Mouse (Mus musculus) kidney, postnatal 4 days (tissue): ENCODE results near the gene Il20rb.

Experiments
- DNase-seq, 2 experiments: peaks; one replicate each; pipeline ENCODE4 v3.0.0; 2021; ENCODE audit warnings: mixed read lengths in 2 of 2

The Il20rb gene

GRCm38 (mm10) chr9:100416756-100417155 lies 69.8 kb downstream of the Il20rb start:
- peak in 1 of 2 experiments; percentile 11 for DNase-seq

- DNase-seq: no peak
These were observed 70.3 kb downstream of the Il20rb start for GRCm38 (mm10) chr9:100416299-100416698.

- peak; percentile 76 to 77 for DNase-seq
These were observed 71.1 kb downstream of the Il20rb start for GRCm38 (mm10) chr9:100415328-100415979.
